Mouse (Mus musculus) neural tube, embryonic 12.5 days (tissue): ENCODE measurements around the gene Immp2l. TPM values are rescaled to one million over a fixed set of nuclear protein-coding genes. Genes with fewer than 3 reads are reported as not detected.

Experiments used
- ATAC-seq: fragments of 200-750 bp; cut with Nextera tagmentation; 2 replicates; pipeline ENCODE4 v1.8.0; 2017; ENCODE audit warnings: low read depth, mild to moderate bottlenecking, moderate TSS enrichment, moderate library complexity; ENCODE audit not compliant: low FRiP score
- H3K27ac ChIP-seq: fragments of 300-500 bp; sonication (generic); 2 replicates; pipeline ENCODE4 v1.5.1; 2016
- H3K27me3 ChIP-seq: fragments of 300-500 bp; sonication (generic); replicated peaks from 2 replicates; pipeline ENCODE4 v1.6.1; 2016; ENCODE audit warnings: mild to moderate bottlenecking
- H3K36me3 ChIP-seq: fragments of 300-500 bp; sonication (generic); 2 replicates; pipeline ENCODE4 v1.6.1; 2016; ENCODE audit warnings: mild to moderate bottlenecking
- H3K4me1 ChIP-seq: fragments of 300-500 bp; sonication (generic); 2 replicates; pipeline ENCODE4 v1.6.1; 2016
- H3K4me2 ChIP-seq: fragments of 300-500 bp; sonication (generic); replicated peaks from 2 replicates; pipeline ENCODE4 v1.6.1; 2016; ENCODE audit warnings: mild to moderate bottlenecking
- H3K4me3 ChIP-seq: fragments of 300-500 bp; sonication (generic); 2 replicates; pipeline ENCODE4 v1.5.1; 2016
- H3K9ac ChIP-seq: fragments of 300-500 bp; sonication (generic); 2 replicates; pipeline ENCODE4 v1.6.1; 2016; ENCODE audit warnings: mild to moderate bottlenecking
- H3K9me3 ChIP-seq: fragments of 300-500 bp; sonication (generic); 2 replicates; pipeline ENCODE4 v1.6.1; 2016; ENCODE audit warnings: mild to moderate bottlenecking
- WGBS: fragments of 180-500 bp; shearing (Covaris S2); methylation state at CpG from one replicate; pipeline ENCODE4 v1.1.7; 2016; 5-methylcytosine and 5-hydroxymethylcytosine counted together
- polyA plus RNA-seq: library from polyadenylated mRNA; unstranded; fragments of >200 nt; fragmentation: Nextera tagmentation; extraction: Ambion mirVana; gene quantifications from 2 replicates; pipeline ENCODE4 v1.2.1, GENCODE M21; 2016

Immp2l gene
- polyA plus RNA-seq, 1 experiment from 2014 or later, result 7.6 TPM

GRCm38 (mm10) chr12:41643262-41643661 is 619.4 kb downstream of the Immp2l start:
- 59% methylated on average over 4 of the region's 4 CpGs for WGBS
- ATAC-seq, result no peak
- no peak overlapping the region for H3K9ac ChIP-seq
- H3K27ac ChIP-seq, result no peak overlapping the region
- no peaks in the 10 kb centered on the region for H3K27me3 ChIP-seq
- no peaks in the 10 kb centered on the region for H3K36me3 ChIP-seq
- no peak overlapping the region for H3K4me3 ChIP-seq
- H3K4me1 ChIP-seq, result no peaks in the 10 kb centered on the region
- H3K9me3 ChIP-seq, result no peaks in the 10 kb centered on the region
- no peak overlapping the region for H3K4me2 ChIP-seq

GRCm38 (mm10) chr12:41644802-41645551 is 621.1 kb downstream of the Immp2l start:
- no peaks in the 10 kb centered on the region for H3K9me3 ChIP-seq
- ATAC-seq, result no peak
- H3K27me3 ChIP-seq, result no peaks in the 10 kb centered on the region
- no peak overlapping the region for H3K4me2 ChIP-seq
- H3K4me1 ChIP-seq, result 0 out of 2 replicates have a peak, but pooled peaks cover 3% of the 10 kb centered on the region
- H3K4me3 ChIP-seq, result no peak overlapping the region
- H3K27ac ChIP-seq, result no peak overlapping the region
- 72% methylated on average over 4 of the region's 4 CpGs for WGBS
- H3K36me3 ChIP-seq, result no peaks in the 10 kb centered on the region
- no peak overlapping the region for H3K9ac ChIP-seq

GRCm38 (mm10) chr12:41646956-41647575 is 623.2 kb downstream of the Immp2l start:
- no peak overlapping the region for H3K4me3 ChIP-seq
- peaks cover 7% of the 10 kb centered on the region; the same call in 1 of the 2 replicates for H3K4me1 ChIP-seq
- no peaks in the 10 kb centered on the region for H3K36me3 ChIP-seq
- no peak overlapping the region for H3K4me2 ChIP-seq
- H3K9ac ChIP-seq, result no peak overlapping the region
- no peaks in the 10 kb centered on the region for H3K27me3 ChIP-seq
- H3K9me3 ChIP-seq, result no peaks in the 10 kb centered on the region
- H3K27ac ChIP-seq, result no peak overlapping the region
- WGBS, result 10% methylated on average over 5 of the region's 5 CpGs
- peak; percentile 79 for ATAC-seq

- Histone ChIP-seq H3K4me3 (no peak overlapping the region), H3K9ac (no peak overlapping the region), H3K4me1 (peaks cover 7% of the 10 kb centered on the region; the same call in 1 of the 2 replicates), H3K4me2 (no peak overlapping the region), H3K9me3 (no peaks in the 10 kb centered on the region), H3K27ac (no peak overlapping the region), H3K27me3 (no peaks in the 10 kb centered on the region), H3K36me3 (no peaks in the 10 kb centered on the region)
- WGBS, result 90% methylated on average over 2 of the region's 2 CpGs
- no peak for ATAC-seq
These were observed 623.8 kb downstream of the Immp2l start for GRCm38 (mm10) chr12:41647675-41648074.

GRCm38 (mm10) chr12:41649826-41650541 is 626.1 kb downstream of the Immp2l start:
- no peak overlapping the region for H3K4me2 ChIP-seq
- no peaks in the 10 kb centered on the region for H3K27me3 ChIP-seq
- H3K36me3 ChIP-seq, result no peaks in the 10 kb centered on the region
- 31% methylated on average over 8 of the region's 8 CpGs for WGBS
- H3K27ac ChIP-seq, result no peak overlapping the region
- no peak overlapping the region for H3K4me3 ChIP-seq
- H3K9me3 ChIP-seq, result no peaks in the 10 kb centered on the region
- H3K4me1 ChIP-seq, result peaks cover 7% of the 10 kb centered on the region; the same call in 1 of the 2 replicates
- no peak overlapping the region for H3K9ac ChIP-seq
- no peak for ATAC-seq

- Histone ChIP-seq H3K9me3 (no peaks in the 10 kb centered on the region), H3K9ac (no peak overlapping the region), H3K4me3 (no peak overlapping the region), H3K4me2 (no peak overlapping the region), H3K27me3 (no peaks in the 10 kb centered on the region), H3K27ac (no peak overlapping the region), H3K36me3 (no peaks in the 10 kb centered on the region), H3K4me1 (no peaks in the 10 kb centered on the region)
- ATAC-seq, result peak; percentile 37; the same call in 1 of the 2 replicates
- 40% methylated on average over 3 of the region's 3 CpGs for WGBS
These were observed 644.4 kb downstream of the Immp2l start for GRCm38 (mm10) chr12:41668280-41668679.

GRCm38 (mm10) chr12:41669481-41669880 is 645.6 kb downstream of the Immp2l start:
- no peak for ATAC-seq
- Histone ChIP-seq H3K4me2 (no peak overlapping the region), H3K27ac (no peak overlapping the region), H3K36me3 (no peaks in the 10 kb centered on the region), H3K9ac (no peak overlapping the region), H3K9me3 (no peaks in the 10 kb centered on the region), H3K27me3 (no peaks in the 10 kb centered on the region), H3K4me1 (no peaks in the 10 kb centered on the region), H3K4me3 (no peak overlapping the region)
- WGBS, result 74% methylated on average over 1 of the region's 1 CpGs

- no peaks in the 10 kb centered on the region for H3K4me1 ChIP-seq
- H3K4me3 ChIP-seq, result no peak overlapping the region
- no peak overlapping the region for H3K9ac ChIP-seq
- no peaks in the 10 kb centered on the region for H3K36me3 ChIP-seq
- H3K27me3 ChIP-seq, result no peaks in the 10 kb centered on the region
- no peaks in the 10 kb centered on the region for H3K9me3 ChIP-seq
- no peak overlapping the region for H3K4me2 ChIP-seq
- 58% methylated on average over 2 of the region's 2 CpGs for WGBS
- H3K27ac ChIP-seq, result no peak overlapping the region
- no peak for ATAC-seq
These were observed 651.0 kb downstream of the Immp2l start for GRCm38 (mm10) chr12:41674861-41675260.

GRCm38 (mm10) chr12:41680141-41680540 is 656.3 kb downstream of the Immp2l start:
- H3K4me1 ChIP-seq, result no peaks in the 10 kb centered on the region
- no peak overlapping the region for H3K27ac ChIP-seq
- no peak overlapping the region for H3K9ac ChIP-seq
- H3K9me3 ChIP-seq, result no peaks in the 10 kb centered on the region
- H3K36me3 ChIP-seq, result no peaks in the 10 kb centered on the region
- ATAC-seq, result no peak
- WGBS, result 96% methylated on average over 1 of the region's 1 CpGs
- no peak overlapping the region for H3K4me3 ChIP-seq
- no peaks in the 10 kb centered on the region for H3K27me3 ChIP-seq
- H3K4me2 ChIP-seq, result no peak overlapping the region

- 54% methylated on average over 1 of the region's 1 CpGs for WGBS
- H3K4me2 ChIP-seq, result no peak overlapping the region
- H3K4me1 ChIP-seq, result no peaks in the 10 kb centered on the region
- no peaks in the 10 kb centered on the region for H3K27me3 ChIP-seq
- H3K36me3 ChIP-seq, result no peaks in the 10 kb centered on the region
- no peak overlapping the region for H3K27ac ChIP-seq
- no peak for ATAC-seq
- H3K9ac ChIP-seq, result no peak overlapping the region
- H3K9me3 ChIP-seq, result no peaks in the 10 kb centered on the region
- no peak overlapping the region for H3K4me3 ChIP-seq
These were observed 658.3 kb downstream of the Immp2l start for GRCm38 (mm10) chr12:41682141-41682540.

- Histone ChIP-seq H3K36me3 (no peaks in the 10 kb centered on the region), H3K27me3 (no peaks in the 10 kb centered on the region), H3K27ac (no peak overlapping the region), H3K4me2 (no peak overlapping the region), H3K9me3 (no peaks in the 10 kb centered on the region), H3K9ac (no peak overlapping the region), H3K4me1 (no peaks in the 10 kb centered on the region), H3K4me3 (no peak overlapping the region)
- WGBS, result 88% methylated on average over 3 of the region's 3 CpGs
- ATAC-seq, result no peak
These were observed 665.9 kb downstream of the Immp2l start for GRCm38 (mm10) chr12:41689809-41690208.

GRCm38 (mm10) chr12:41710608-41711007 is 686.7 kb downstream of the Immp2l start:
- H3K27me3 ChIP-seq, result no peaks in the 10 kb centered on the region
- H3K36me3 ChIP-seq, result no peaks in the 10 kb centered on the region
- no peak overlapping the region for H3K4me2 ChIP-seq
- no peak overlapping the region for H3K9ac ChIP-seq
- H3K27ac ChIP-seq, result no peak overlapping the region
- no peaks in the 10 kb centered on the region for H3K9me3 ChIP-seq
- no peak overlapping the region for H3K4me3 ChIP-seq
- H3K4me1 ChIP-seq, result no peaks in the 10 kb centered on the region
- 80% methylated on average over 2 of the region's 2 CpGs for WGBS
- ATAC-seq, result no peak
